Mouse (Mus musculus): Measurements from ENCODE around the gene Rell1.

The Rell1 gene

GRCm38 (mm10) chr5:63879026-63879425 lies 89.7 kb downstream of the Rell1 start:
- ChIA-PET POLR2A (no interaction called here), CTCF (interaction anchor here in 2 of 4 experiments (0.6 to 2.3 kb wide), 2 partner anchors 8 to 11 kb away, joined by 9 to 30 read pairs; no protein-coding TSS in a partner anchor)

GRCm38 (mm10) chr5:63876081-63876480 lies 92.6 kb downstream of the Rell1 start:
- POLR2A ChIA-PET, result no interaction called here

GRCm38 (mm10) chr5:63874880-63875279 lies 93.8 kb downstream of the Rell1 start:
- ChIA-PET POLR2A (interaction anchor here in 3 of 4 experiments (0.6 to 1.8 kb wide), 9 partner anchors 12 to 218 kb away, joined by 3 to 7 read pairs (median 3); partner anchors contain the start of gene Pgm2 (in 1 of the 3)), CTCF (interaction anchor here in 3 of 4 experiments (0.5 to 5.7 kb wide), 12 partner anchors 11 to 930 kb away, joined by 3 to 52 read pairs (median 4); partner anchors contain the start of gene 0610040J01Rik (in 2 of the 3))

More at GRCm38 (mm10) chr5:63876081-63876480, 92.6 kb downstream of the Rell1 start:
- CTCF ChIA-PET, result interaction anchor here in 3 of 4 experiments (0.7 to 5.7 kb wide), 3 partner anchors 8 to 11 kb away, joined by 4 to 52 read pairs (median 11); no protein-coding TSS in a partner anchor

- ChIA-PET POLR2A (interaction anchor here in 2 of 4 experiments (0.6 to 1.0 kb wide), 3 partner anchors 60 to 61 kb away, joined by 3 to 6 read pairs (median 3); partner anchors contain the start of gene 0610040J01Rik (in 1 of the 2)), CTCF (interaction anchor here (0.6 to 5.7 kb wide), 4 partner anchors 14 to 203 kb away, joined by 3 to 52 read pairs (median 4); partner anchors contain the start of gene 0610040J01Rik (in 1 of the 4))
These were observed 96.3 kb downstream of the Rell1 start for GRCm38 (mm10) chr5:63872176-63872932.

- CTCF ChIA-PET, result interaction anchor here in 2 of 4 experiments (0.6 to 1.6 kb wide), 3 partner anchors 8 to 20 kb away, joined by 4 to 9 read pairs (median 4); no protein-coding TSS in a partner anchor
- POLR2A ChIA-PET, result no interaction called here
These were observed 101.3 kb downstream of the Rell1 start for GRCm38 (mm10) chr5:63867421-63867820.

- CTCF ChIA-PET, result no interaction called here
- POLR2A ChIA-PET, result interaction anchor here in 1 of 4 experiments (1.0 kb wide), 1 partner anchor 15 kb away, joined by 3 read pairs; no protein-coding TSS in a partner anchor
These were observed 109.8 kb downstream of the Rell1 start for GRCm38 (mm10) chr5:63858901-63859300.
